Mouse (Mus musculus) spleen, postnatal 10 days (tissue): ENCODE results near the gene Gm9508.

Experiments used
- DNase-seq, 2 experiments: peaks; one replicate each; pipeline ENCODE4 v3.0.0; 2021 to 2022; ENCODE audit warnings: low spot score in 2 of 2

The Gm9508 gene

DNA sequence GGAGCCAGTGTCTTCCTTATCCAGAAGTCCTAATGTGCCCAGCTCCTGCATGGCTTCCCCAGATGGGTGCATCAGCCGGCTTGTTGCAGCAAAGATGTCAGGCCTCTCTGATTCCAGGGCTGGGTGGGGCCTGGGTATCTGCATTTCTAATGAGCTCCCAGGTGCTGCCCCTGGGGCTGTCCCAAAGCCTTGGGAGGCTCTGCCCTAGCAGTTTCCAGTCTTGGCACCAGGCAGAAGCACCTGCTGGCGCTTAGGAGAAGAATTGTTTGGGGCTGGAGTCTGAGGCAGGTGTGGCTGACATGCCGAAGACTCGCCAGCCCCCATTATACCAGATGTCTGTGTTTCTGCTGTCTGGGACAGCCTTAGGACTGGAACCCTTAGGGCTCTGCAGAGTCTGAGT lies 26.3 kb downstream of the Gm9508 start:
- DNase-seq, result no peak

GRCm38 (mm10) chr10:77667402-77667801 lies 29.6 kb downstream of the Gm9508 start:
- DNase-seq, result no peak

DNA sequence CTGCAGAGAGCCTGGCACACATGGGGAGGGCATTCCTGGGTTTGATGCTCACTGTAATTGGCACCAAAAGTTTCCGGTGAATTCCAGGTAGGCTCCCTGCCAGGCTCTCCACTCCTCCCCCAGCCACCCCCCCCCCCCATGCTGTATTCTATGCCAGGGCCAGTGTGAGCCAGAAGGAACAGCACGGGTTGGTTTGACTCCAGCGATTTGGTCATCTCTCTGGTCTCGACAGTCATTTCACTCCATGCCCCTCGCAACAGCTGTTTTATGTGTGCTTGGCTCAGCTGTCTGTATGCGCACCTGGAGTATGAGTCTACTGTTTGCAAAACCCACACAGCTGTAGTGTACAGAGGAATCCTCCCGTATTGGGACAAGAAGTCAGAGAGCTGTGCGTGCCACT lies 30.7 kb downstream of the Gm9508 start:
- no peak for DNase-seq

- no peak for DNase-seq
These were observed 32.9 kb downstream of the Gm9508 start for GRCm38 (mm10) chr10:77663949-77664665.

DNA sequence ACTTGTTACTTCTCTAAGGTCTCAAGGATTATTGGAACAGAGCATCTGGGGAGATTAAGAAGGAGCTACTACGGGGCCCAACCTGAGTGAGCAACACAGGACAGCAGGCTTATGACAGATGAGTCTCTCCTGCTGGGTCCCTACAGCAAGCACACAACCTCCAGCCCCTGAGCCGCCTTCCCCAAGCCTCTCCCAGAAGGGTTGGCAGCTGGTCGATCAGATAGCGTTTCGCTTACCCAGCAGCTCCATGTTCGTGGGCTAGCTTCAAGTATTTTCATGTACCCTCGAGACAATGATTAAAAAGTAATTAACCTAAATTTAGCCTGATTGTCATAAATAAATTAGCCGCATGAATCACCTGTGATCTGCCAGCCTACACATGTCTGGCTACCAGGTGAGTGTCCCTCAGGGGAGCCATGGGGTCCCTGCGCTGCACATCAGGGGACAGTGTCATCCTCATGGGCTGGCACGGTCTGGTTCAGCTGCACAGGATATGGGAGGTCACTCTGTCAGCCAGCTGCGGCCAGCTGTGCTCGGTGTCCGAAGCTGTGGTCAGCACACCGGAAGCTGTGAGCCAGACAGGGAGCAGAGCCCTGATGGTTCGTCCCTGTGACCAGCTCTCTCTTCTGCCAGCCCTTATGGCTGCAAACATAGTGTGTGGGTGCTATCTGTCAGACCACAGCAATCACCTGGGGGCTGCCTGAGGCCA lies 38.6 kb downstream of the Gm9508 start:
- no peak for DNase-seq

DNA sequence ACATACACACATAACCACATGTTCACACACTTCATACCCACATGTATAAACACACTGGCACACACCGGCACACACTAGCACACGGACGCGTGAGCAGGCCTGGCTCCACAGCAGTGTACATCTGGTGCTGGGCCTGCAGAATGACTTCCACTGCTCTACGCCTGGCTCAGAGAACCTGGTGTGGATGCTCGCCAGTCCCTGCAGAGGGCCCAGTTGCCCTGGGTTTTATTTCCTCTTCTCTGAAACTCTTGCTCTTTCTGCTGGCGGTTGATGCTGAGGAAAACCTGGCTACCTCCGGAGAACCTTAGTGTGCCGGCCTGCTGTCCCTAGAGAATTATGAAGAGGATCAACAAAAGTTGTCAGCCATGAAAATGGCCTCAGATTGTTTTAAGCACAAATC lies 45.0 kb downstream of the Gm9508 start:
- peak in 1 of 2 experiments; percentile 30 for DNase-seq

- no peak for DNase-seq
These were observed 49.1 kb downstream of the Gm9508 start for GRCm38 (mm10) chr10:77647901-77648300.

DNA sequence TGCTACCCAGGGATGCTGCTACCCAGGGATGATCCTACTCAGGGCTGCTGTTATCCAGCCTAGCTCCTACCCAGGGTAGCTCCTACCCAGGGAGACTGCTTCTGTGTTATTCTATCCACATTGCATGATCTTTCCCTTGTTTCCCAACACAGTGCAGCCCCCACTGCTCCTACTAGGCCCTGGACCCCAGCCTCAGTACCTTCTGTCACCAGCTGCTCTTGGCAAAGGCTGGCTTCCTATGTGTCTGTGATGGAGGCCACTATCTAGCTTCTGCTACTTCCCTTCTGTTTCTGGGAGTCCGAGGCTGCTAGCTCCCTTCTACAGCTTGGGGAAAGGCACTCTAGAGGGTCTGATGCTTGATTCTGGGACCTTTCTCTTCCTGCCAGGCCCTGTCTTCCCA lies 49.6 kb downstream of the Gm9508 start:
- DNase-seq, result no peak
